ENCODE assay signal across 7 mouse cellular contexts in genomic region chr11:115698986-115699728, GRCm38 (mm10). TPM values are rescaled to one million over a fixed set of nuclear protein-coding genes. Genes with fewer than 3 reads are reported as not detected.
DNase-seq lines count a peak whose midpoint lies in the region; ATAC-seq and TF ChIP-seq lines count a peak whose summit lies in the region.

No protein-coding gene starts in this region.

- H3K36me3 ChIP-seq in embryonic facial prominence, embryonic 11.5 days (replicated peaks; ENCODE audit: control insufficient read depth, insufficient read depth, low read depth, low read length) = 0 out of 2 replicates have a peak, but pooled peaks cover 4% of the 10 kb centered on the region
- H3K36me3 ChIP-seq in heart, adult 2 months (ENCODE audit: control insufficient read depth, insufficient read depth, low read length) = peaks cover 28% of the 10 kb centered on the region
- no peaks in the 10 kb centered on the region for H3K36me3 ChIP-seq in kidney, adult 2 months (ENCODE audit: control insufficient read depth, insufficient read depth, low read length)
- no peaks in the 10 kb centered on the region for H3K36me3 ChIP-seq in limb, embryonic 11.5 days (ENCODE audit: control insufficient read depth, insufficient read depth, low read length)
- H3K36me3 ChIP-seq in midbrain, embryonic 13.5 days = peaks cover 6% of the 10 kb centered on the region
- H3K36me3 ChIP-seq in small intestine, adult 2 months (ENCODE audit: control insufficient read depth, insufficient read depth, low read length) = peaks cover 8% of the 10 kb centered on the region

- TF ChIP-seq CTCF in heart, adult 2 months (IDR thresholded peaks at IDR 0.05) = peak; percentile 55
- 0 out of 2 replicates have a peak, but pooled peaks have one; percentile 9 for TF ChIP-seq CTCF in kidney, adult 2 months (conservative IDR thresholded peaks at IDR 0.05; ENCODE audit: insufficient read depth, insufficient read length, low read depth, low read length)
- peak; percentile 43; the same call in 1 of the 2 replicates for TF ChIP-seq CTCF in small intestine, adult 2 months (IDR thresholded peaks at IDR 0.05; ENCODE audit: extremely low read depth, insufficient read length, insufficient replicate concordance, low read depth, low read length)

- H3K4me1 ChIP-seq in embryonic facial prominence, embryonic 11.5 days (ENCODE audit: control insufficient read depth, insufficient read depth, low read length) = no peaks in the 10 kb centered on the region
- H3K4me1 ChIP-seq in heart, adult 2 months (ENCODE audit: control insufficient read depth, insufficient read depth, low read length) = peaks cover 15% of the 10 kb centered on the region
- peaks cover 16% of the 10 kb centered on the region for H3K4me1 ChIP-seq in kidney, adult 2 months (ENCODE audit: control insufficient read depth, insufficient read depth, low read length)
- H3K4me1 ChIP-seq in limb, embryonic 11.5 days (ENCODE audit: control insufficient read depth, insufficient read depth, low read length) = peaks cover 12% of the 10 kb centered on the region
- peaks cover 41% of the 10 kb centered on the region for H3K4me1 ChIP-seq in midbrain, embryonic 13.5 days (replicated peaks)
- peaks cover 25% of the 10 kb centered on the region for H3K4me1 ChIP-seq in small intestine, adult 2 months (ENCODE audit: control insufficient read depth, insufficient read depth, insufficient read length, low read length)

- peak overlapping the region; percentile 91 for H3K4me2 ChIP-seq in embryonic facial prominence, embryonic 11.5 days (ENCODE audit: low read depth, low read length)
- peak overlapping the region; percentile 79 for H3K4me2 ChIP-seq in limb, embryonic 11.5 days (ENCODE audit: low read depth, severe bottlenecking)
- peak overlapping the region; percentile 91 for H3K4me2 ChIP-seq in midbrain, embryonic 13.5 days (replicated peaks)

- TF ChIP-seq POLR2A in heart, adult 2 months (IDR thresholded peaks at IDR 0.05; ENCODE audit: insufficient read depth, low read depth, low read length) = no peak
- no peak for TF ChIP-seq POLR2A in kidney, adult 2 months (IDR thresholded peaks at IDR 0.05; ENCODE audit: low read depth, low read length)
- peak; percentile 37; the same call in 1 of the 2 replicates for TF ChIP-seq POLR2A in small intestine, adult 2 months (IDR thresholded peaks at IDR 0.05; ENCODE audit: low read depth, low read length)

- H3K27ac ChIP-seq in embryonic facial prominence, embryonic 11.5 days (replicated peaks; ENCODE audit: low read depth, low read length) = 0 out of 2 replicates have a peak overlapping the region, but pooled peaks have one; percentile 52
- peak overlapping the region; percentile 68 for H3K27ac ChIP-seq in heart, adult 2 months
- no peak overlapping the region for H3K27ac ChIP-seq in kidney, adult 2 months (ENCODE audit: insufficient read depth, low read depth, low read length)
- H3K27ac ChIP-seq in limb, embryonic 11.5 days (replicated peaks; ENCODE audit: low read depth, low read length) = no peak overlapping the region
- H3K27ac ChIP-seq in midbrain, embryonic 13.5 days = peak overlapping the region; percentile 92
- H3K27ac ChIP-seq in small intestine, adult 2 months (ENCODE audit: insufficient read depth, low read depth, low read length) = peak overlapping the region; percentile 67

- peaks cover 2% of the 10 kb centered on the region for H3K79me2 ChIP-seq in heart, adult 2 months (replicated peaks; ENCODE audit: control insufficient read depth, insufficient read depth, low read length)

- TF ChIP-seq EP300 in heart, adult 2 months (IDR thresholded peaks at IDR 0.05; ENCODE audit: insufficient read depth, low read depth, low read length) = no peak

- H3K27me3 ChIP-seq in embryonic facial prominence, embryonic 11.5 days (ENCODE audit: control insufficient read depth, insufficient read depth, low read length) = no peaks in the 10 kb centered on the region
- no peaks in the 10 kb centered on the region for H3K27me3 ChIP-seq in heart, adult 2 months (ENCODE audit: control insufficient read depth, insufficient read depth, low read length)
- H3K27me3 ChIP-seq in kidney, adult 2 months (replicated peaks; ENCODE audit: control insufficient read depth, insufficient read depth, low read length) = no peaks in the 10 kb centered on the region
- H3K27me3 ChIP-seq in limb, embryonic 11.5 days (ENCODE audit: control insufficient read depth, insufficient read depth, low read length) = no peaks in the 10 kb centered on the region
- H3K27me3 ChIP-seq in midbrain, embryonic 13.5 days = no peaks in the 10 kb centered on the region
- no peaks in the 10 kb centered on the region for H3K27me3 ChIP-seq in small intestine, adult 2 months (ENCODE audit: control insufficient read depth, insufficient read depth, low read length)

- H3K9me3 ChIP-seq in embryonic facial prominence, embryonic 11.5 days (replicated peaks; ENCODE audit: control insufficient read depth, low read length) = no peaks in the 10 kb centered on the region
- H3K9me3 ChIP-seq in limb, embryonic 11.5 days (ENCODE audit: control insufficient read depth, low read length) = no peaks in the 10 kb centered on the region
- no peaks in the 10 kb centered on the region for H3K9me3 ChIP-seq in midbrain, embryonic 13.5 days

- H3K4me3 ChIP-seq in embryonic facial prominence, embryonic 11.5 days (ENCODE audit: low read depth, low read length) = peak overlapping the region; percentile 57
- peak overlapping the region; percentile 59 for H3K4me3 ChIP-seq in heart, adult 2 months
- H3K4me3 ChIP-seq in kidney, adult 2 months (ENCODE audit: insufficient read depth, low read depth, low read length) = peak overlapping the region; percentile 46
- peak overlapping the region; percentile 40 for H3K4me3 ChIP-seq in limb, embryonic 11.5 days (ENCODE audit: low read depth, low read length)
- peak overlapping the region; percentile 63 for H3K4me3 ChIP-seq in midbrain, embryonic 13.5 days (replicated peaks)
- H3K4me3 ChIP-seq in small intestine, adult 2 months (ENCODE audit: low read depth, low read length) = peak overlapping the region; percentile 81

- DNase-seq in adrenal gland, postnatal 10 days = peak; percentile 88
- DNase-seq in embryonic facial prominence, embryonic 11.5 days (ENCODE audit: low spot score) = peak; percentile 89
- DNase-seq in heart, adult 2 months = peak; percentile 88 to 93
- peak; percentile 92 for DNase-seq in kidney, adult 2 months
- peak; percentile 83 for DNase-seq in limb, embryonic 11.5 days (ENCODE audit: low spot score)

- 12% methylated on average over 17 of the region's 17 CpGs for WGBS in embryonic facial prominence, embryonic 11.5 days
- WGBS in heart, adult 2 months = 8% methylated on average over 17 of the region's 17 CpGs
- 5% methylated on average over 17 of the region's 17 CpGs for WGBS in kidney, adult 2 months
- WGBS in limb, embryonic 11.5 days = 16% methylated on average over 17 of the region's 17 CpGs
- WGBS in midbrain, embryonic 13.5 days = 3% methylated on average over 17 of the region's 17 CpGs
- 12% methylated on average over 17 of the region's 17 CpGs for WGBS in small intestine, adult 2 months

- peak overlapping the region; percentile 71 for H3K9ac ChIP-seq in embryonic facial prominence, embryonic 11.5 days (replicated peaks; ENCODE audit: low read length)
- peak overlapping the region; percentile 81 for H3K9ac ChIP-seq in heart, adult 2 months (ENCODE audit: low read depth, low read length)
- H3K9ac ChIP-seq in limb, embryonic 11.5 days (ENCODE audit: low read length) = peak overlapping the region; percentile 46
- H3K9ac ChIP-seq in midbrain, embryonic 13.5 days (replicated peaks) = peak overlapping the region; percentile 83

- intact Hi-C loops in heart, adult 2 months (cut with DNase I) = no loop called here

- ATAC-seq in embryonic facial prominence, embryonic 11.5 days (replicated peaks; ENCODE audit: insufficient number of reproducible peaks, low FRiP score, low TSS enrichment, low read depth) = peak; percentile 91
- ATAC-seq in limb, embryonic 11.5 days (ENCODE audit: insufficient number of reproducible peaks, low FRiP score, low TSS enrichment, low read depth) = peak; percentile 60; the same call in 1 of the 2 replicates
- ATAC-seq in midbrain, embryonic 13.5 days = peak; percentile 98

RNA-seq across cellular contexts. Expression of gene Grb2, which starts 9.2 kb away (rescaled TPM):
- total RNA-seq in adrenal gland, postnatal 10 days (2021) = 100 to 1,000 TPM in 1 of 2 experiments, 10 to 100 TPM in 1; 99.1 to 104 TPM
- 59.0 and 61.8 TPM in 2 replicates for polyA plus RNA-seq in embryonic facial prominence, embryonic 11.5 days (2014; fragmentation: Nextera tagmentation; extraction: Ambion mirVana)
- 100 to 1,000 TPM; 107 to 109 TPM for total RNA-seq in heart, adult 2 months (2021)
- 52.0 and 73.2 TPM in 2 replicates for polyA plus RNA-seq in heart, adult 2 months (2012; rRNA removed)
- polyA plus RNA-seq in kidney, adult 2 months (2012; rRNA removed) = 34.1 and 42.6 TPM in 2 replicates
- 52.5 and 58.3 TPM in 2 replicates for polyA plus RNA-seq in limb, embryonic 11.5 days (2014; fragmentation: Nextera tagmentation; extraction: Ambion mirVana)
- 165 and 176 TPM in 2 replicates for polyA plus RNA-seq in midbrain, embryonic 13.5 days (2015; fragmentation: Nextera tagmentation; extraction: Ambion mirVana)
- 13.0 and 34.8 TPM in 2 replicates for polyA plus RNA-seq in small intestine, adult 2 months (2012; rRNA removed)

Comparison
In these comparisons a context has a peak if more than half of its experiments do, and no peak if none do; other contexts are left out.
1. H3K27ac ChIP-seq: peak in embryonic facial prominence, embryonic 11.5 days (single experiment), heart, adult 2 months (single experiment), midbrain, embryonic 13.5 days (single experiment) and small intestine, adult 2 months (single experiment); none in kidney, adult 2 months (single experiment) and limb, embryonic 11.5 days (single experiment).
2. Peak in every context shown above with its lines, with median percentiles within 50 percentile points of each other: DNase-seq, ATAC-seq, H3K4me2 ChIP-seq, H3K4me3 ChIP-seq, H3K9ac ChIP-seq and CTCF ChIP-seq.